Mouse (Mus musculus) megakaryocyte progenitor cell, adult 5-6 weeks (primary cell): ENCODE measurements at regions not wholly inside any gene's neighbourhood (a gene's known extent, or its start where the extent isn't known, plus 50 kb on each side); places are given as distances from the start of the nearest gene placed in this dataset.
"Not testable (repeated sequence)": the region's sequence is repeated elsewhere in the genome, so short reads cannot be mapped to it uniquely, and the experiment has no call there.

ENCODE experiments used
- ATAC-seq: replicated peaks from 2 replicates; pipeline ENCODE4 v1.8.0; 2016; ENCODE audit warnings: mild to moderate bottlenecking, moderate TSS enrichment, inconsistent platforms; ENCODE audit not compliant: poor library complexity

DNA sequence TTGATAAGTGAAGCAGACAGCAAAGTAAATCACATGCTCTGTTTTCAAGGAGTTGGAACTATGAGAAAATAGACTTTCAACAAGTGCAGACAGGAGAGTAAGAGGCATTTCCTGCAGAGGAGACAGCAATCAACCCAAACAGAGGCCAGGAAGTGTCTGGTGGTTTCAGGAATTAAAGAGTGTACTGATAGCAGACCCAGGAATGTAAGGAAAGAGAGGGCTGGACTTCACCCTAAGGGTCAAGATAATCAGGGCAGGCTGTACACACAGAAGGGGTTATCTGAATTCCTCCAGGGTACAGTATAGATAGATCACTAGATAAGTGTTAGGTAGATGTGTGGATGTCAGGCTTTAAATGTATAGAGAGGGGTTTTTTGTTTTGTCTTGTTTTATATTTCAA lies 123.6 kb upstream of the Emcn start:
- ATAC-seq: no peak

GRCm38 (mm10) chr3:137217926-137218325 lies 122.9 kb upstream of the Emcn start:
- no peak for ATAC-seq

DNA sequence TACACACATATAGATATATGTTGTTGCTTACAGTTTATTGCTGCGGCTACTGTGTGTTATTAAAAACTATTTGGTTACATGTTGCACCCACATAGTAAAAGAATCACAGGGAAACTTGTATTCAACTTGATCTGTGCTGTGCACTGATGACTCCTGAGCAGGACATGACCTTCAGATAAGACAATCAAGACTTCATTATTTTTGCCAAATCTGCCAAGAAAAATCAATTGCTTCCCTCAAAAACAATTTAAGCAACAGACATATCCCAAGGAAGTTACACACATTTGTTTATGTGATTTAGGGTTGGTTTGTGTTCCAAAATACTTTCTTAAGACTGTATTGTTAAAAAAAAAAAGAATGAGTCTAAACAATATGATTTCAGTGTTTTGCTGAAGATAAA lies 114.7 kb upstream of the Emcn start:
- ATAC-seq: no peak

DNA sequence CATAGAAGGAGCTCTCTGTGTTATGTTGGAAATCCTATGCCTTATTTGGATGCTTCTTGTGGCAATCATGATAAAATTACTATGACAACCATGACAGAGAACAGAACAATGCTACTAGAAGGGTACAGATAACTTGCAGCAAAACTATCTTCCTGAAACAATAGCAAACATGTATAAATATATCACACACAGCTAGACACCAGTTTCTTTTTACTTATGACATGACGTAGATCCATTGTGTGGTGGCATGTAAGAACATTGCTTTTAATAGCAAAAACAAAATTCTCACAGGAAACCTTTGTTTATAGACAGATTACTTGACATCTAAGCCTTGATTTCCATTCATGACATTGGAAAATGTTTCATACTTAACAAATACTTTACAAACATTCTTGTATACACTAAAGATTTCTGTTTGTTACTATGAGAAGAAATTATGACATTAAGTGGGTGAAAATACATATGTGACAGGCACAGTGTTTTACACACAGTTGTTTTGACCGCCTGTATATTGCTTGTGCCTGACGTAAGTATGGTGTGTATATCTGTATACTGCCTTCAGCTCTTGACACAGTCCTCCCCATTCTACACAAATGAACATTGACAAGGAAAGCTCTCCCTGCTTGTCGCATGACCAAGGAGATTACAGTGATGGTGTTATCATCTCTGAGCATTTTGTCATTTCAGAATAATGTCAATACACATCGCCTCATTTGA lies 113.6 kb upstream of the Emcn start:
- ATAC-seq: no peak

DNA sequence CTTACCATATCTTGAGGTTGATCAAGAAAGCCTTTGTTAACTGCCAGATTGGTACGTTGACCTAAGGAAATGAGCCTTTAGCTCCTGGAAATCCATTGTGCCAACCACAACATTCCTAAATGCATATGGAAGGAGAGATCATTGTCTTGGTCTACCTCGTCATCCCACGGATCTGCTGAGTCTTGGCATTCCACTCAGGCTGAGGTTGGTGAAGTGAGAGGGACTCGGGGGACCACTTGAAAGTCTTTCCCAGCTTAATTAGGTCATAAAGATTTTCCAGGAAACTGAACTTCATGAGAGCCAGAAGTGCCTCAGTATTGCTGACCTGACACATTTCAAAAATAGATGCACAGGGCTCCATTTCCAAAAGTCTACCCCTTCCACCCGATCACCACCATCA lies 112.5 kb upstream of the Emcn start:
- no peak for ATAC-seq

DNA sequence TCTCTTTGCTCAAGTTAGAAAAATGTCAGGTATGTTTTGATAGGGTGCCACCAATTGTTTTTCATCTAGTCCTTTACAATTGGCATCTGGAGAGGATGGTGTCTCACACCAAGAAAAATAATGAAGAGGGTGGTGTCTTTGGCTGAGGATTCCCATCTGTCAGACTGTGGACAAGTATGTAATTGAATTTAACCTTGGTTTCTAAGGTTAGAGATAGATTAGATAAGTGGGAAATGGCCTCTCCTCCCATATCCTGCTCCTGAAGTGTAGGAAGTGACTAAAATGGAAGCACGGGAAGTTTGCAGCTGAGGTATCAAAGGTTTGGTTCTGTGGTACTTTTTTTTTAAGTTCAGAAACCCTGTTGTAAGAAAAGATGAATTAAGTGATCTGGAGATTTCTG lies 98.0 kb upstream of the Emcn start:
- no peak for ATAC-seq

GRCm38 (mm10) chr3:137263907-137264306 lies 77.0 kb upstream of the Emcn start:
- peak; percentile 82 for ATAC-seq

DNA sequence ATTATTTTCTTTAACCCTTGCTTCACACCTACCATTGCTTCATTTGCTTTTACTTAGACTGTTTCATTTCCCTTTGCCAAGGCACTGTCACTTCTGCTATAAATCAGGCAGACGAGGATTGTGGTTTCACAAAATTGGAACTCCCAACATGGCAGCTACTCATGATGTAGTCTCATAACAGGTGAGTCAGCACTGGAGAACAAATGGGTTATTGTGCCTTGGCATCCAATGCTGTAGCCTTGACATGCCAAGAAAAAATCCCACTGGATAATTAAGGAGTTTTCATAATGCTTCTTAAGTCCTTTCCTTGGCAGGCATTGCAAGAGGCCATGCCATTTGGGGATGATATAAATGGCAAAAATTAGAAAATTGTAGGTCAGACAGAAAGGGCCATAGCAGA lies 73.1 kb upstream of the Emcn start:
- peak; percentile 76 for ATAC-seq

DNA sequence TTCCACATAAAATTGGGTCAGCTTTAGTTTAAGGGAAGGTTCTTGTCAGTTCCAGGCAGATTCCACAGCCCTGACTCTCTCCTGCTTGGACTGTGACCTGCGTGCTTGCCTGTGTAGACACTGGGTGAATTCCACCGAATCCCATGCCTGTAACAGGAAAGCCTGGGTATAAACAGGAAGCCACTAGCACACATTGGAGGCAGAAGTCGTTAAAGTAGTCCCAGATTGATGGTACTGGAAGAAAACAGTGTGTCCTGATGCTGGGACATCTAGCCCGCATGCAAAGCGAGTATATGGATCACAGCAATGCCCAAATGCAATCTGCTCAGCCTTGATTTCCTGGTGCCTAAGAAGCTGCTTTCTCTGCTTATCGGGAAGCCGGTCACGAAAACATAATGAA lies 65.4 kb upstream of the Emcn start:
- ATAC-seq: no peak

DNA sequence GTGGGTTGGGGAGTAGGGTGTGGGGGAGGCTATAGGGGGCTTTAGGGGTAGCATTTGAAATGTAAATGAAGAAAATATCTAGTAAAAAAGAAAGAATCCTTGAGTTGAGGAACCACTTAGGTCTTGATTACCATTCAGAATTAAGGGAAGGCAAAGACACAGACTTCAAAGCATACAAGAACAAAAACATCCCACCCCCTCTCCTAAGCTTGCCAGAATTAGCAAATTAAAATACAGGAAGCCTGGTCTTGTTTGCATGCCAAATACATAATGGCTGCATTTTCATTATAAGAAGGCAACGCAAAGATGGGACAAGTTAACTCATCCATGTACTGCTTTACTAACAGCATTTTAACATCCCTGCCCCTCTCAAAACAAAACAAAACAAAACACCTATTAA lies 61.6 kb upstream of the Emcn start:
- no peak for ATAC-seq

DNA sequence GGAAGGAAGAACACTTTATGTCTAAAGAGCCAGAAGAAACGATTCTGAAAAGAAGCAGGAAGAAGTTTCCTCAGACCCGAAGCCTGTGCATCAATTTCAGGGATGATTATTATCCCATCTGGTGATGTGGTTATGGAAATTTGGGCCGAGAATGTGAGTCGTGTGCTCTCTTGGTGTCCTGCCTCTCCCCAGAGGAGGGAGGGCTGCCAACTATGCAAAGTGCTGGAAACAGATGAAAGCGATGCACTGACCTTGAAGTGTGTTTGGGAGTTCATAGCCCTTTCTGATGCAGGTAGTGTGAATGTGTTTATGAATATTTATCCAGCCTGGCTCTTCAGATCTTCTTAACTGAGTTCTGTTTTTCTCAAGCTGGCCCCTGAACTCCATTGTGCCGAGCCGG lies 59.8 kb upstream of the Emcn start:
- no peak for ATAC-seq

GRCm38 (mm10) chr3:137287558-137287957 lies 53.3 kb upstream of the Emcn start:
- ATAC-seq: not testable (repeated sequence)

- peak; percentile 60 for ATAC-seq
These were observed 52.4 kb upstream of the Emcn start for GRCm38 (mm10) chr3:137288301-137288942.

GRCm38 (mm10) chr3:137288943-137289682 lies 51.8 kb upstream of the Emcn start:
- no peak for ATAC-seq

DNA sequence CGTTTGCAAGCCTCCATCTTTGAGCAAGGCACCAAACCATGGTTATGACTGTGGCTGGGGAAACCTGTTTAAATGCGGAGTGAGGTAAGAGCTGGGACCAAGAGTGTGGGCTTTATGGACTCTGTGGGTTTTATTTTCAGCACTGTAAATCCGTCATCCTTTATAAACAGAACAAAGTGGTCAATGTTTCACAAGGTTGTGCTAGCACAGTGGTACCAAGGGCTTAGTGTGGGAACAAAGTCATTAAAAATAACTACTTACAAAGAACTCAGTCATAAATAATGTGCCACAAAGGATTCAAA lies 51.2 kb upstream of the Emcn start:
- ATAC-seq: no peak
